Mouse (Mus musculus) right cerebral cortex, postnatal 10 days (tissue): Measurements from ENCODE around the gene Gpr182.
A peak's percentile ranks its signal among the peaks of the same experiment; 100 is the strongest.

Experiments used
- DNase-seq, 2 experiments: peaks; one replicate each; pipeline ENCODE4 v3.0.0; 2021; ENCODE audit warnings: low spot score in 2 of 2

Gene Gpr182

GRCm38 (mm10) chr10:127739083-127739660, 12.4 kb downstream of the Gpr182 start, which contains the start of gene Zbtb39:
Zbtb39 (plus strand) TSS chr10:127739538.
- DNase-seq = peak; percentile 78 to 82

GRCm38 (mm10) chr10:127738151-127738882, 13.2 kb downstream of the Gpr182 start:
- DNase-seq = no peak

- DNase-seq = no peak
Measured at GRCm38 (mm10) chr10:127737552-127737951, 14.0 kb downstream of the Gpr182 start.

- no peak for DNase-seq
Measured at GRCm38 (mm10) chr10:127736916-127737315, 14.6 kb downstream of the Gpr182 start.

- no peak for DNase-seq
Measured at GRCm38 (mm10) chr10:127736266-127736665, 15.3 kb downstream of the Gpr182 start.

- DNase-seq = no peak
Measured at GRCm38 (mm10) chr10:127734434-127734833, 17.1 kb downstream of the Gpr182 start.

GRCm38 (mm10) chr10:127731397-127731796, 20.1 kb downstream of the Gpr182 start:
- DNase-seq = no peak

GRCm38 (mm10) chr10:127730933-127731310, 20.6 kb downstream of the Gpr182 start:
- DNase-seq = no peak

- no peak for DNase-seq
Measured at GRCm38 (mm10) chr10:127730285-127730932, 21.1 kb downstream of the Gpr182 start.

GRCm38 (mm10) chr10:127728437-127728836, 23.1 kb downstream of the Gpr182 start:
- peak; percentile 49 to 59 for DNase-seq

GRCm38 (mm10) chr10:127725136-127725535, 26.4 kb downstream of the Gpr182 start:
- no peak for DNase-seq

- DNase-seq = no peak
Measured at GRCm38 (mm10) chr10:127724178-127724577, 27.4 kb downstream of the Gpr182 start, which contains the start of gene Tac2. Tac2 (plus strand) TSS chr10:127724478.

- no peak for DNase-seq
Measured at GRCm38 (mm10) chr10:127721671-127722418, 29.7 kb downstream of the Gpr182 start.

GRCm38 (mm10) chr10:127712736-127713135, 38.8 kb downstream of the Gpr182 start:
- DNase-seq = no peak

GRCm38 (mm10) chr10:127710331-127710730, 41.2 kb downstream of the Gpr182 start:
- DNase-seq = no peak

GRCm38 (mm10) chr10:127708850-127709370, 42.6 kb downstream of the Gpr182 start:
- no peak for DNase-seq

- no peak for DNase-seq
Measured at GRCm38 (mm10) chr10:127707721-127708120, 43.8 kb downstream of the Gpr182 start.

GRCm38 (mm10) chr10:127705783-127706182, 45.7 kb downstream of the Gpr182 start:
- no peak for DNase-seq

GRCm38 (mm10) chr10:127704766-127705220, 46.7 kb downstream of the Gpr182 start, which contains the start of gene Myo1a:
Myo1a (plus strand) TSS chr10:127705170.
- DNase-seq = no peak

GRCm38 (mm10) chr10:127704293-127704692, 47.2 kb downstream of the Gpr182 start:
- DNase-seq = no peak

- DNase-seq = no peak
Measured at GRCm38 (mm10) chr10:127703299-127703698, 48.2 kb downstream of the Gpr182 start.

- DNase-seq = no peak
Measured at GRCm38 (mm10) chr10:127698966-127699365, 52.6 kb downstream of the Gpr182 start.
